Mouse (Mus musculus) intestine, embryonic 14.5 days (tissue): ENCODE measurements around the gene Hoxd4. TPM values are rescaled to one million over a fixed set of nuclear protein-coding genes. Genes with fewer than 3 reads are reported as not detected.
A peak's percentile ranks its signal among the peaks of the same experiment; 100 is the strongest.

Experiments used
- ATAC-seq: fragments of 200-750 bp; cut with Nextera tagmentation; replicated peaks from 2 replicates; pipeline ENCODE4 v1.8.0; 2017; ENCODE audit warnings: low read depth, moderate number of reproducible peaks, moderate TSS enrichment, moderate library complexity; ENCODE audit not compliant: low FRiP score, low TSS enrichment
- DNase-seq: peaks from one replicate; pipeline ENCODE4 v3.0.0-alpha.2; 2018; ENCODE audit warnings: low spot score
- H3K27ac ChIP-seq: fragments of 300-500 bp; sonication (generic); 2 replicates; pipeline ENCODE4 v1.5.1; 2014; ENCODE audit warnings: low read depth, mild to moderate bottlenecking, control low read depth
- H3K27me3 ChIP-seq: fragments of 300-500 bp; sonication (generic); replicated peaks from 2 replicates; pipeline ENCODE4 v1.6.1; 2014; ENCODE audit warnings: low read length, control low read depth; ENCODE audit not compliant: control insufficient read depth, insufficient read depth
- H3K36me3 ChIP-seq: fragments of 300-500 bp; sonication (generic); 2 replicates; pipeline ENCODE4 v1.6.1; 2014; ENCODE audit warnings: low read length, control low read depth; ENCODE audit not compliant: control insufficient read depth, insufficient read depth
- H3K4me1 ChIP-seq: fragments of 300-500 bp; sonication (generic); replicated peaks from 2 replicates; pipeline ENCODE4 v1.6.1; 2014; ENCODE audit warnings: low read length, control low read depth, mixed read lengths; ENCODE audit not compliant: control insufficient read depth, insufficient read depth
- H3K4me2 ChIP-seq: fragments of 300-500 bp; sonication (generic); 2 replicates; pipeline ENCODE4 v1.6.1; 2014; ENCODE audit warnings: low read length
- H3K4me3 ChIP-seq: fragments of 300-500 bp; sonication (generic); 2 replicates; pipeline ENCODE4 v1.5.1; 2014; ENCODE audit warnings: low read depth, low read length, control low read depth, mixed read lengths
- H3K9ac ChIP-seq: fragments of 300-500 bp; sonication (generic); 2 replicates; pipeline ENCODE4 v1.6.1; 2014; ENCODE audit warnings: mild to moderate bottlenecking, low read length
- H3K9me3 ChIP-seq: fragments of 300-500 bp; sonication (generic); 2 replicates; pipeline ENCODE4 v1.6.1; 2016; ENCODE audit warnings: low read length, control low read depth; ENCODE audit not compliant: control insufficient read depth
- WGBS: fragments of 180-500 bp; shearing (Covaris S2); extraction: QIAGEN DNeasy Blood & Tissue Kit; methylation state at CpG from one replicate; pipeline ENCODE4 v1.1.7; 2014; 5-methylcytosine and 5-hydroxymethylcytosine counted together
- polyA plus RNA-seq: library from polyadenylated mRNA; unstranded; fragments of >200 nt; fragmentation: Nextera tagmentation; extraction: Ambion mirVana; gene quantifications from 2 replicates; pipeline ENCODE4 v1.2.1, GENCODE M21; 2014

Hoxd4 gene
- polyA plus RNA-seq, 1 experiment from 2014 or later: 1.6 TPM

DNA sequence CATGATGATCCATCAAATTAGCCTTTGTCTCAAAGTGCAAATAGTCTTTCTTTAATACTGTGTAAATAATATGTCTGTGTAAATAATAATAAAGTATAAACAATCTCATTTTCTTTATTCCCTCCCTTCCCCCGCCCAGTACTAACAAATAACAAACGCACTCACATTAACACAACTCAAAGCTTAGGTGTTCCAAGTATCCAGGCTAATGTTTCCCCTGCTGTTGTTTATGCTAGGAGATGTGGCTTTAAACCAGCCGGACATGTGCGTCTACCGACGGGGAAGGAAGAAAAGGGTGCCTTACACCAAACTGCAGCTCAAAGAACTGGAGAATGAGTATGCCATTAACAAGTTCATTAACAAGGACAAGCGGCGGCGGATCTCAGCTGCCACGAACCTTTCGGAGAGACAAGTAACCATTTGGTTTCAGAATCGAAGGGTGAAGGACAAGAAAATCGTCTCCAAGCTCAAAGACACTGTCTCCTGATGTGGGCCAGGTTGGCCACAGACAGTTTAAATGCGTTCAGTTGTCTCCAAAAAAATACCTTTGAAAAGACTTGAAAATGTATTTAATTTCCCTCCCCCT lies 42.0 kb upstream of the Hoxd4 start:
- Histone ChIP-seq H3K4me3 (no peak overlapping the region), H3K36me3 (no peaks in the 10 kb centered on the region), H3K27ac (no peak overlapping the region), H3K9ac (no peak overlapping the region), H3K27me3 (peaks cover 100% of the 10 kb centered on the region), H3K4me2 (0 out of 2 replicates have a peak overlapping the region, but pooled peaks have one; percentile 6), H3K4me1 (peaks cover 6% of the 10 kb centered on the region; the same call in 1 of the 2 replicates), H3K9me3 (no peaks in the 10 kb centered on the region)
- WGBS: 3% methylated on average over 14 of the region's 14 CpGs
- ATAC-seq: no peak
- DNase-seq: peak; percentile 77

DNA sequence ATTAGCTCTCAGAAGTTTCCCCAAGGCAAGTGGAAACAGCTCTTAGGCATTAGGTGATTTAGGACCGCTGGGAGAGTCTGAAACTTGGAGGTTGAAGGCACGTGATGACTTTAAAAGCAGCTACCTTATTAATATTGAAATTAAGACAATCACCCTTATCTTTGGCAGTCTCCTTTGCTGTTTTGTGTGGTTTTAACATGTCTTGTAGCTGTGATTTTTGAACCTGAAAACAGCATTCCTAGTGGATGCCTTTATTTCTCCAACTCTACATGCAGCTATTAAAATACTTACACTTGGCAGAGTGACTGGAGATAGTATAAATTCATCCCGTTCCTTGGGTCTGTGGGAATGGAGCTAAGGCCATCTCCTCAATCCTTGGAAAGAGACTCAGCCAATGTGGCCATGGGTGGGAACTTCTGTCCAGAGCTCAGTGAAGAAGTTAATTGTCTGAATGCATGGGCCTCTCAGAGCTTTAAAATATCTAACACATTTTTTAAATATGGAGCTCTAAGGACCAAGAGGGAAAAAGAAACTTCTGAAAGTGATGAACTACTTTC lies 41.0 kb upstream of the Hoxd4 start:
- Histone ChIP-seq H3K27ac (no peak overlapping the region), H3K36me3 (no peaks in the 10 kb centered on the region), H3K4me3 (no peak overlapping the region), H3K4me1 (peaks cover 6% of the 10 kb centered on the region; the same call in 1 of the 2 replicates), H3K9me3 (no peaks in the 10 kb centered on the region), H3K27me3 (peaks cover 100% of the 10 kb centered on the region), H3K4me2 (no peak overlapping the region), H3K9ac (no peak overlapping the region)
- WGBS: 5% methylated on average over 3 of the region's 3 CpGs
- DNase-seq (peak; percentile 54), ATAC-seq (no peak)

DNA sequence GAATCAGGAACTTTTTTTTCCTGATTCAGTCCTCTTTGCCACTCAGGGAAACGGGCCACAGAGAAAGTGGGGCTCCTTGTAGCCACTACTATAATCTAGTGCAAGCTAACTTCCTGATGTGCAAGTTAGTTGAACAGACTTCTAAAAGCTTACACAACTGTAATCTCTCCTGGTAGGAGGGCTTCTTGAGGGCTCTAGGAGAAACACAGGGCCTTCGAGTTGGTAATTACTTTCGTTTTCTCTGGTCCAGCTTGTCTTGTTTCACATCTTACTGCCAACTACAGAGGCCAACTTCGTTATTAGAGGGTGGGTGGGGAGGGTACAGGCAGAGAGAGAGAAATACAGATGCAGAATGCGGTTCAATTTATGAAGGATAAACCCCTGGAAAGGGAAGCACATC lies 39.9 kb upstream of the Hoxd4 start:
- H3K4me2 ChIP-seq: no peak overlapping the region
- no peak overlapping the region for H3K9ac ChIP-seq
- H3K36me3 ChIP-seq: no peaks in the 10 kb centered on the region
- no peak for ATAC-seq
- H3K4me3 ChIP-seq: no peak overlapping the region
- no peak overlapping the region for H3K27ac ChIP-seq
- 15% methylated on average over 5 of the region's 5 CpGs for WGBS
- H3K4me1 ChIP-seq: peaks cover 6% of the 10 kb centered on the region; the same call in 1 of the 2 replicates
- peaks cover 100% of the 10 kb centered on the region for H3K27me3 ChIP-seq
- DNase-seq: peak; percentile 68
- no peaks in the 10 kb centered on the region for H3K9me3 ChIP-seq

DNA sequence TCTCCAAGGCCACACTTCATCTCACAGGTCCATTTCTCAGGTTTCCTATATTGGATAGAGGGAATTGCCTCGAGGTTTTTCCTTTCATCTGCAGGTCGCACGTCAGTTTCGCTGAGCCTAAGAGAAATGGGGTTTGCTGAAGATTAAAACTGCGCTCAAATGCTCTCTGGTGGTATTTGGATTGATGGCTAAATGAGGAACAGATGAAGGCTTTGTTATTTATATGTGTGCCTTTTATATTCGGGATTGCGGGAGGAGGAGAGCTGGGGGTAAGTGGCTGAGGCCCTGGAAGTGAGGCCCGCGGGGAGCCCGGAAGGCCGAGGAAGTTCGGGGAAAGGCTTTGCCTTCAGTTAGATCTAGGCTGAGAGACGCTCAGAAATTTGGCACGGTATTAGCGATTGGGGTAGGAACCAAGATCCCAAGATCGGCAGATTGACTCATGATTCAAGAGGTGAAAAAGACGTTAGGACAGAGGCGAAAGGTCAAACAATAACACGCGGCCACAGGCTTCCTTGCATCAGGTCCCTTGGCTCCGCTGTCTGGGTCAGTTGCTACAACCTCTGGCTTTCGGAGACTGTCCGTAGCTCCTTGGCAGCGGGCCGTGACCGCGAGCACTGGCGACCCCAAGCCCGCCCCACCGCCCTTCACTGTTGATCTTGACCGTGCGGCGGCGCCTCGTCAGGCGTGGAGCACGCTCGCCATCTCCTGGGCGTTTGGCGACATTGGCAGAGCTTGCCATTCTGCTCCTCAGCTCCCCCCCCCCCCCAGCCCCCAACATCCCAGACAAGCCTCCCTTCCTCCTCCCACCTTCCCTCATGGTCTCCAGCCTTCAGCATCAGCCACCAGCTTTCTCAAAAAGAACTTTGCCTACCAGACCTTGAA lies 39.0 kb upstream of the Hoxd4 start:
- H3K9ac ChIP-seq: no peak overlapping the region
- DNase-seq (peak; percentile 79), ATAC-seq (no peak; the same call in 1 of the 2 replicates)
- no peak overlapping the region for H3K27ac ChIP-seq
- peaks cover 100% of the 10 kb centered on the region for H3K27me3 ChIP-seq
- 3% methylated on average over 40 of the region's 40 CpGs for WGBS
- H3K4me3 ChIP-seq: peak overlapping the region; percentile 28
- H3K4me1 ChIP-seq: peaks cover 5% of the 10 kb centered on the region; the same call in 1 of the 2 replicates
- H3K4me2 ChIP-seq: peak overlapping the region; percentile 47
- H3K36me3 ChIP-seq: no peaks in the 10 kb centered on the region
- H3K9me3 ChIP-seq: no peaks in the 10 kb centered on the region

DNA sequence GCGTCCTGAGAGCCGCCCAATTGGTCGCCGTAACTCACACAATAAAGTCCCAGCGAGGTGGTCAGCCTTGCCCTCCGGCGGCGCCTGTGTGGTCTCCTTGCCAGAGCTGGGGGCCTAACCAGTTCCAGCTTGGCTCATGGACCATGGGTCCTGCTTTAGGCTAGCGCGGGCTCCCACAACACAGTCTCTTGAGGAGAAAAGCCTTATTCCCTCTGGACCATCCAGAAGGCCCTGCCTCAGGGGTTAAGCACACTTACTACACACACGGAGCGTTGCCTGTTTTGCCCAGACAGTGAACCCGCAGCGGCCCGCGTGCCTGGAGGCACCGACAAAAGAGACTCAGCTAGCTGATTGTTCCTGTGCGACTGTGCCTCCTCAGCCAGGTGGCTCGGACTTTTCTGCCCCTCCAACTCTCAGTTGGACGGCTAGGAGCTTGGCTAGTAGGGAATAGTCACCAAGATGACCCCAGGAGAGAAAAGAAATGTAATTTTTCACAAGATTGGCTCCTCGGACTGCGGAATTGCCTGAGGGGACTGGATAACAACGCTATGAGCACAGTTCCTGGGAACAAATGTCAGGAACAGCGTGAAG lies 37.8 kb upstream of the Hoxd4 start:
- no peak overlapping the region for H3K4me2 ChIP-seq
- peak; percentile 62 for DNase-seq
- H3K27ac ChIP-seq: no peak overlapping the region
- WGBS: 5% methylated on average over 24 of the region's 24 CpGs
- no peak for ATAC-seq
- H3K36me3 ChIP-seq: no peaks in the 10 kb centered on the region
- H3K9me3 ChIP-seq: no peaks in the 10 kb centered on the region
- no peaks in the 10 kb centered on the region for H3K4me1 ChIP-seq
- peaks cover 100% of the 10 kb centered on the region for H3K27me3 ChIP-seq
- H3K9ac ChIP-seq: no peak overlapping the region
- no peak overlapping the region for H3K4me3 ChIP-seq

DNA sequence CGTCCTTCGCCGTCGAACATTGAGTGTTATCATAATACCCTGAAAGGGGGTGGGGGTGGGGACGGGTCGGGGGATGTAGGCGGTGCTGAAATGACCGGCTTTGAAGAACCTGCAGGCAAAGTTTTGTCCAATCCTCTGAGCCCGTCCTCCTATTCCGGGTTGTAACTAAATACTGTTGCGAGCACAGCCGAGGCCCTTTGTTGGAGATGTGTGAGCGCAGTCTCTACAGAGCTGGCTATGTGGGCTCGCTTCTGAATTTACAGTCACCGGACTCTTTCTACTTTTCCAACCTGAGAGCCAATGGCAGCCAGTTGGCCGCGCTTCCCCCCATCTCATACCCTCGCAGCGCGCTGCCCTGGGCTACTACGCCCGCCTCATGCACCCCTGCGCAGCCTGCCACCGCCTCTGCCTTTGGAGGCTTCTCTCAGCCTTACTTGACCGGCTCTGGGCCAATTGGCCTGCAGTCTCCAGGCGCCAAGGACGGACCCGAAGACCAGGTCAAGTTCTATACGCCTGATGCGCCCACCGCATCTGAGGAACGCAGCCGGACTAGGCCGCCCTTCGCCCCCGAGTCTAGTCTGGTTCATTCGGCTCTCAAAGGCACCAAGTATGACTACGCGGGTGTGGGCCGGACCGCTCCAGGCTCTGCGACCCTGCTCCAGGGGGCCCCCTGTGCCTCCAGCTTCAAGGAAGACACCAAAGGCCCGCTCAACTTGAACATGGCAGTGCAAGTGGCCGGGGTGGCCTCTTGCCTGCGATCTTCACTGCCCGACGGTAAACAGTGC lies 36.7 kb upstream of the Hoxd4 start, which contains the start of gene Hoxd12:
Hoxd12 (plus strand) TSS at position 133 of the 785 bp plus-strand sequence.
- ATAC-seq (no peak), DNase-seq (peak; percentile 68)
- Histone ChIP-seq H3K27me3 (peaks cover 100% of the 10 kb centered on the region), H3K4me3 (no peak within 1 kb of the TSS; the same call in 1 of the 2 replicates), H3K4me2 (peak within 1 kb of the TSS; percentile 18; the same call in 1 of the 2 replicates), H3K27ac (no peak within 1 kb of the TSS), H3K9me3 (no peaks in the 10 kb centered on the region), H3K4me1 (no peaks in the 10 kb centered on the region), H3K9ac (no peak within 1 kb of the TSS), H3K36me3 (no peaks in the 10 kb centered on the region)
- WGBS: 2% methylated on average over 47 of the region's 47 CpGs

DNA sequence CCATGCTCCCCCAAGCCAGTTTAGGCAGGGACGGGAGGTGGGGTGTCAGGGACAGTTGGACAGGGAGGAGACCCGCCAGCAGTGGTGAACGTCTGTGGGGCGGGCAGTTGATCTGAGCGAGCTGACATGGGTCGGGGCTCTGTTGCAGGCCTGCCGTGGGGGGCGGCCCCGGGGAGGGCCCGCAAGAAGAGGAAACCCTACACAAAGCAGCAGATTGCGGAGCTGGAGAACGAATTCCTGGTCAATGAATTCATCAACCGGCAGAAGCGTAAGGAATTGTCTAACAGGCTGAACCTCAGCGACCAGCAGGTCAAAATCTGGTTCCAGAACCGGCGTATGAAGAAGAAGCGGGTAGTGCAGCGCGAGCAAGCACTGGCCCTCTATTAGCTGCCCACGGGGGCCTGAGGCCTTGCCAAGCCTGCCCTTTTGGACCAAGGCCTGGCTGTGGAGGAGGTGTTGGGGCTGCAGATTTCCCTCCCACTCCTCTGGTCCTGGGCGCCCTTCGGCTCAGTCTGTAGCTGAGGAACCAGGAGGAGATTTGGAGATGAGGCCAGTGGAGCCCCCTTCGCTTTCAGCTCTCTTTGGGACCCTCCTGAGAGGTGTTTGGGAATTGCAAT lies 36.0 kb upstream of the Hoxd4 start:
- Histone ChIP-seq H3K27ac (no peak overlapping the region), H3K4me3 (no peak overlapping the region; the same call in 1 of the 2 replicates), H3K4me2 (peak overlapping the region; percentile 18; the same call in 1 of the 2 replicates), H3K27me3 (peaks cover 100% of the 10 kb centered on the region), H3K9ac (no peak overlapping the region), H3K36me3 (no peaks in the 10 kb centered on the region), H3K9me3 (no peaks in the 10 kb centered on the region), H3K4me1 (no peaks in the 10 kb centered on the region)
- ATAC-seq (no peak), DNase-seq (no peak)
- WGBS: 3% methylated on average over 24 of the region's 24 CpGs
